Mouse (Mus musculus): ENCODE measurements around the gene Cox16.

Cox16 gene

GRCm38 (mm10) chr12:81321021-81321420 is 163.9 kb downstream of the Cox16 start:
- DNase-seq: no peak

- DNase-seq: no peak
These were observed 167.1 kb downstream of the Cox16 start for GRCm38 (mm10) chr12:81317811-81318210.

GRCm38 (mm10) chr12:81315953-81316352 is 169.0 kb downstream of the Cox16 start:
- DNase-seq: peak; percentile 93

All from cerebellum, adult 9-11 months (tissue).